Mouse (Mus musculus) hindbrain, embryonic 11.5 days (tissue): ENCODE data around the gene Gdf1. TPM values are rescaled to one million over a fixed set of nuclear protein-coding genes. Genes with fewer than 3 reads are reported as not detected.
A peak's percentile ranks its signal among the peaks of the same experiment; 100 is the strongest.

Experiments
- ATAC-seq: fragments of 200-750 bp; cut with Nextera tagmentation; 2 replicates; pipeline ENCODE4 v1.8.0; 2017; ENCODE audit warnings: mild to moderate bottlenecking, moderate TSS enrichment, moderate library complexity; ENCODE audit not compliant: low FRiP score
- DNase-seq: peaks from one replicate; pipeline ENCODE4 v3.0.0-alpha.2; 2015; ENCODE audit warnings: low spot score
- H3K27ac ChIP-seq: fragments of 300-500 bp; sonication (generic); 2 replicates; pipeline ENCODE4 v1.5.1; 2014; ENCODE audit warnings: mild to moderate bottlenecking, low read depth, low read length
- H3K27me3 ChIP-seq: fragments of 300-500 bp; sonication (generic); 2 replicates; pipeline ENCODE4 v1.6.1; 2014; ENCODE audit warnings: mild to moderate bottlenecking, low read length, moderate library complexity, mixed read lengths; ENCODE audit not compliant: control insufficient read depth, insufficient read depth
- H3K36me3 ChIP-seq: fragments of 300-500 bp; sonication (generic); 2 replicates; pipeline ENCODE4 v1.6.1; 2014; ENCODE audit warnings: mild to moderate bottlenecking, low read length, moderate library complexity, mixed read lengths; ENCODE audit not compliant: control insufficient read depth, insufficient read depth
- H3K4me1 ChIP-seq: fragments of 300-500 bp; sonication (generic); replicated peaks from 2 replicates; pipeline ENCODE4 v1.6.1; 2014; ENCODE audit warnings: low read length, mixed read lengths; ENCODE audit not compliant: control insufficient read depth, insufficient read depth
- H3K4me2 ChIP-seq: fragments of 300-500 bp; sonication (generic); replicated peaks from 2 replicates; pipeline ENCODE4 v1.6.1; 2014; ENCODE audit warnings: mild to moderate bottlenecking, low read depth, low read length
- H3K4me3 ChIP-seq: fragments of 300-500 bp; sonication (generic); 2 replicates; pipeline ENCODE4 v1.5.1; 2014; ENCODE audit warnings: low read depth, low read length
- H3K9ac ChIP-seq: fragments of 300-500 bp; sonication (generic); 2 replicates; pipeline ENCODE4 v1.6.1; 2014; ENCODE audit warnings: low read depth, low read length
- H3K9me3 ChIP-seq: fragments of 300-500 bp; sonication (generic); 2 replicates; pipeline ENCODE4 v1.6.1; 2016; ENCODE audit warnings: low read length; ENCODE audit not compliant: control insufficient read depth
- WGBS: fragments of 180-500 bp; shearing (Covaris S2); extraction: QIAGEN DNeasy Blood & Tissue Kit; methylation state at CpG from one replicate; pipeline ENCODE4 v1.1.7; 2014; 5-methylcytosine and 5-hydroxymethylcytosine counted together
- polyA plus RNA-seq: library from polyadenylated mRNA; unstranded; fragments of >200 nt; fragmentation: Nextera tagmentation; extraction: Ambion mirVana; gene quantifications from 2 replicates; pipeline ENCODE4 v1.2.1, GENCODE M21; 2014

Gene Gdf1
- polyA plus RNA-seq, 1 experiment from 2014 or later = 1.3 TPM

DNA sequence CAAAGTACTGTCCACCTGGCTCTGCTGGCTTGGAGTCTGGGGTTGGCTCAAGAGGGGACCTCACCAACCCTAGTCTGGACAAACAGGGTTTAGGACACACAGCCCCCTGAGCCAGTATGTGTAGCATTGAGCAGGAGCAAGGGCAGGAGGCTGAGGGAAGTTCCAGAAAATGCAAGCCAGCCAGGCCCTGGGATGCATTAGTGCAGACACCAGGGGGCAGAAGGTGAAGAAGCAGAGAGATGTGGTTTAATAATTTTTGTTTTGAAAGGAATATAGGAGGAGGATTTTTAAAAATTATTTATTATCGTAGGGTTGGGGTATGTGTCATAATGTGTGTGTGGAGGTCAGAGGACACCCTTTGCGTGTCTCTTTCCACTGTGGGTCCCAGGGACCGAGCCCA, 5.9 kb upstream of the Gdf1 start:
- H3K4me3 ChIP-seq = no peak overlapping the region
- peaks cover 1% of the 10 kb centered on the region; the same call in 1 of the 2 replicates for H3K4me1 ChIP-seq
- no peak overlapping the region for H3K9ac ChIP-seq
- no peak overlapping the region for H3K4me2 ChIP-seq
- H3K9me3 ChIP-seq = no peaks in the 10 kb centered on the region
- ATAC-seq (no peak), DNase-seq (no peak)
- 95% methylated on average over 3 of the region's 3 CpGs for WGBS
- no peak overlapping the region for H3K27ac ChIP-seq
- H3K36me3 ChIP-seq = no peaks in the 10 kb centered on the region
- H3K27me3 ChIP-seq = 0 out of 2 replicates have a peak, but pooled peaks cover 2% of the 10 kb centered on the region

DNA sequence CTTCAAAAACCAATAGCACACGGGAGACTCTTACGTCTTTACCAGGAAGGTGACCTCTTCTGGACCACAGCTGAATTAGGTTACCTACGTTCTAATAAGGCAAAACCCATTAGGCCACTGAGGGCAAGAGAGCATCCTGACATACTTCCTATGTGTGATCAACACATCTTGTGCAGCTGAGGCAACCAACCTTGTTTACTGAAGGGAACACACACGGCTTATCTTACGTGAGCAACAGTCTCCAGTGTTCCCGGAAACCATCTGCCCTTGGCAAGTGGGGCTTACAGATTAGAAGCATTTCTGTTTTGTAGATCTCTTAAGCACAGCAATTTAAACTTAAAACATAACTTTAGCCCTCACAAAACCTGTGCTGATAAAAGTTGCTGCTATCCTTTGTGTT, 2.1 kb upstream of the Gdf1 start:
- Histone ChIP-seq H3K27me3 (peaks cover 5% of the 10 kb centered on the region), H3K4me2 (no peak overlapping the region), H3K9ac (no peak overlapping the region), H3K27ac (no peak overlapping the region), H3K9me3 (no peaks in the 10 kb centered on the region), H3K36me3 (peaks cover 2% of the 10 kb centered on the region; the same call in 1 of the 2 replicates), H3K4me3 (no peak overlapping the region), H3K4me1 (peaks cover 21% of the 10 kb centered on the region)
- WGBS = 97% methylated on average over 6 of the region's 6 CpGs
- ATAC-seq = no peak
- DNase-seq = no peak

DNA sequence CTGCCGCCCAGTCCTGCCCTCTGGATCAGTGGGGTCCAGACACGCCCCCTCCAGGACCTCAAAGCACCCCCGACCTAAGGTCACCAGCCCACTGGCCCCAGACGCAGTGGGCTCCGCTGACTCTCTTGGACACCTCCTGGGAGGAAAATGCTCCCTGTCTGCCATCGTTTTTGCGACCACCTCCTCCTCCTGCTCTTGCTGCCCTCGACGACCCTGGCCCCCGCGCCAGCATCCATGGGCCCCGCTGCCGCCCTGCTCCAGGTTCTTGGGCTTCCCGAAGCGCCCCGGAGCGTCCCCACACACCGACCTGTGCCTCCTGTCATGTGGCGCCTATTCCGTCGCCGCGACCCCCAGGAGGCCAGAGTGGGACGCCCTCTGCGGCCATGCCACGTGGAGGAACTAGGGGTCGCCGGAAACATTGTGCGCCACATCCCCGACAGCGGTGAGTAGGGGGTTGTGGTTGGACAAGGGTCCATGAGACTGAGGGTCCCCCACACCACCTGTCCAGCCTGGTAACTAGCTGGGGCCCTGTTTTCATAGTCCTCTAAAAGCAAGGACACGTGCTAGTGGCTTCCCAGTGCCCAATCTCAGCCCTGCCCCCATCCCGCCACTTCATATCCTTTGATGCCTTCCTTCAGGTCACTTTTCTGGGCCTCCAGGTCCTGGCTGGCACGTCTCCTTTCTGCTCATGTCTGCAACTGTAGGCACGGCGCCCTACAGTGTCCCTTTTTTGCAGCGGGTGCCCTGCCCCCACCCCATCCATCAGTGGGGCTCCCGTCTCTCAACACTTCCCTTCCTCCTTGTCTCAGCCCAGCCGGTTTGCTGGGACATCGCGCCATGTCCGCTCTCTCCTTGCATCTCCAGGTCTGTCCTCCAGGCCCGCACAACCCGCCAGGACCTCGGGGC, 471 bp downstream of the Gdf1 start:
- peaks cover 21% of the 10 kb centered on the region for H3K4me1 ChIP-seq
- DNase-seq = peak; percentile 55
- no peaks in the 10 kb centered on the region for H3K9me3 ChIP-seq
- WGBS = 4% methylated on average over 45 of the region's 45 CpGs
- peak; percentile 59 for ATAC-seq
- H3K27ac ChIP-seq = no peak overlapping the region
- peaks cover 5% of the 10 kb centered on the region for H3K27me3 ChIP-seq
- 0 out of 2 replicates have a peak overlapping the region, but pooled peaks have one; percentile 8 for H3K4me3 ChIP-seq
- H3K4me2 ChIP-seq = peak overlapping the region; percentile 32
- H3K9ac ChIP-seq = no peak overlapping the region; the same call in 1 of the 2 replicates
- H3K36me3 ChIP-seq = peaks cover 6% of the 10 kb centered on the region

DNA sequence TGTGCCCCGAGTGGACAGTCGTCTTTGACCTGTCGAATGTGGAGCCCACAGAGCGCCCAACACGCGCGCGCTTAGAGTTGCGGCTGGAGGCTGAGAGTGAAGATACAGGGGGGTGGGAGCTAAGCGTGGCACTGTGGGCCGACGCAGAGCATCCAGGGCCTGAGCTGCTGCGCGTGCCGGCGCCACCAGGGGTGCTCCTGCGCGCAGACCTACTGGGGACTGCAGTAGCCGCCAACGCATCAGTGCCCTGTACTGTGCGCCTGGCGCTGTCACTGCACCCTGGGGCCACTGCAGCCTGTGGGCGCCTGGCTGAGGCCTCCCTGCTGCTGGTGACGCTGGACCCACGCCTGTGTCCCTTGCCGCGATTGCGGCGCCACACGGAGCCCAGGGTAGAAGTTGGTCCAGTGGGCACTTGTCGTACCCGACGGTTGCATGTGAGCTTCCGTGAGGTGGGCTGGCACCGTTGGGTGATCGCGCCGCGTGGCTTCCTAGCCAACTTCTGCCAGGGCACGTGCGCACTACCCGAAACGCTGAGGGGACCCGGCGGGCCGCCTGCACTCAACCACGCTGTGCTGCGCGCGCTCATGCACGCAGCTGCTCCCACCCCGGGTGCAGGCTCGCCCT, 1.2 kb downstream of the Gdf1 start:
- Histone ChIP-seq H3K9me3 (no peaks in the 10 kb centered on the region), H3K27me3 (peaks cover 5% of the 10 kb centered on the region), H3K4me3 (0 out of 2 replicates have a peak overlapping the region, but pooled peaks have one; percentile 8), H3K9ac (no peak overlapping the region; the same call in 1 of the 2 replicates), H3K4me1 (peaks cover 21% of the 10 kb centered on the region), H3K36me3 (peaks cover 10% of the 10 kb centered on the region), H3K27ac (no peak overlapping the region), H3K4me2 (peak overlapping the region; percentile 18)
- ATAC-seq (peak; percentile 85), DNase-seq (peak; percentile 80)
- 25% methylated on average over 52 of the region's 53 CpGs for WGBS

DNA sequence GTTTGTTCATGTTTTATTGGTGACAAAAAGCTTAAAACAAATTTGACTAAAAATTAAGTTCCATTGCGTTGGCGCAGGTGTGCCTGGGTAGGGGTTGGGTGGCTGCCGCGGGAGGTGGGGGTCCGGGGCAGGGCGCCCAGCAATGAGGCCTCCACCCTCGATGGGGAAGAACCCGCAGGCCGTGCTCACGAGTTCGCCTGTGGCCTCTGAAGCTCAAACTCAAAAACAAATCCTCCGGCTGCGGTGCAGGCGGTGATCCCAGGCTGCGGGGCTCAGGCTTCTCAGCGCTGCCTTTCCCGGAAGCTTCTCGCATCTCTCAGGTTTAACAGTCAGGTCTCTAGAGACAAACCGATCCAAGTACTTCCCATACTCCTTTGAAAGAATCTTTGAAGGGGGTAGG, 1.9 kb downstream of the Gdf1 start:
- no peak overlapping the region for H3K27ac ChIP-seq
- no peak overlapping the region for H3K9ac ChIP-seq

DNA sequence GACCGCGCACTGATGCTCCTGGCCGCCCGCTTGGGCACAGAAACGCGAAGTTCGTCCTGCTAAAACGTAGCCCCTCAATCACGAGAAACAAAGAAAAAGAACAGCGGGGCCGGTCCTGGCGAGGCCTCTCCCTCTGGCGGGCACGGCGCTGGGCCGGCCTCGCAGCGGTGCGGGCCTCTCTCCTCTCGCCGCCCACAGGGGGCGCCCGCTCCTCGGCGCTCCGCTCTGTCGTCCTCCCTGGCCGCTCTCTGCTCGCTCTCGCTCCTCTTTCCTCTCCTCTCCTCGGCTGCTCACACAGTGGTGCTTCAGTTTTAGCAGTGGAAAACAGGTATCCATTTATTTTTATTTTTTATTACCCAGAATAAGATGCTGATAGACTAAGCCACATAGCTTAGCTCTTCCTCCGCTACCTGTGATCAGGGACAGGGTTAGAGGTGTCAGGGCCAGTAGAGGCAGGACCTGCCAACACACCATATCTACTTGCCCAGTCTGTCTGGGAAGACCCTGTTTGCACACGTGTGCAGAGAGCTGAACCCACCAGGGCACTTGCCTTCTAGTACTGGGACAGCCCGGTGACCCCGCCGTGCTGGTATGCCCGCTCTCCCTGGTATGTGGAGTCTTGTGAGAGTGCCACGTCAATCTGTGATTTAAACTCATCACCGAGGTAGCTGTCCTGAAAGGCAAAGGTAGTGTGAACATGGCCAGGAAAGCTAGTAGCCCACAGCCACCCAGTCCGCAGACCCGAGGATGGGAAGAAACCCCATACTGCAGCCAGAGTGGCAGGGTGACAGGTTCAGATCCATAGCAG, 2.7 kb downstream of the Gdf1 start:
- 23% methylated on average over 41 of the region's 41 CpGs for WGBS
- Histone ChIP-seq H3K36me3 (peaks cover 13% of the 10 kb centered on the region), H3K27ac (no peak overlapping the region), H3K4me2 (no peak overlapping the region), H3K9ac (no peak overlapping the region), H3K4me3 (no peak overlapping the region), H3K4me1 (peaks cover 21% of the 10 kb centered on the region), H3K9me3 (no peaks in the 10 kb centered on the region), H3K27me3 (peaks cover 5% of the 10 kb centered on the region)
- ATAC-seq (peak; percentile 68), DNase-seq (peak; percentile 92)

More for the DNA sequence above, 1.9 kb downstream of the Gdf1 start:
- WGBS = 61% methylated on average over 19 of the region's 19 CpGs
- H3K36me3 ChIP-seq = peaks cover 13% of the 10 kb centered on the region
- DNase-seq (peak; percentile 40), ATAC-seq (peak; percentile 4; the same call in 1 of the 2 replicates)
- H3K4me3 ChIP-seq = no peak overlapping the region
- H3K9me3 ChIP-seq = no peaks in the 10 kb centered on the region
- H3K4me1 ChIP-seq = peaks cover 21% of the 10 kb centered on the region
- H3K4me2 ChIP-seq = no peak overlapping the region
- H3K27me3 ChIP-seq = peaks cover 5% of the 10 kb centered on the region

DNA sequence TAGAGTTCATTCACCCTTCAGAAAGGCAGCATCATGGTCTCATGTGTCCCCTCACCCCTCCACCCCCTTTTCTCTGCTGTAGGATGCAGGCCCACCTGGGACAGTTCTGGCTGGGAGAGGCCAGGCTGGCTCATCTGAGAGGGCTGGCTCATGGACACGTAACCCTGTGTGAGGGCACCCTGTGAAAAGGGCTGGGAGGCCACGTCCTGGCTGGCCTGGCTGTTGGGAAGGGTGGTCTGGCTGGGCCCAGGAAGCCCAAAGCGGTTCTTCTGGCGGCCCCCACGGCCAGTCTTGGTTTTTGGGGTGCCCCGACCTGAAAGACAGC, 3.2 kb downstream of the Gdf1 start:
- Histone ChIP-seq H3K9me3 (no peaks in the 10 kb centered on the region), H3K27me3 (peaks cover 5% of the 10 kb centered on the region), H3K36me3 (peaks cover 13% of the 10 kb centered on the region), H3K9ac (no peak overlapping the region), H3K27ac (no peak overlapping the region), H3K4me1 (peaks cover 21% of the 10 kb centered on the region), H3K4me3 (no peak overlapping the region), H3K4me2 (no peak overlapping the region)
- 92% methylated on average over 6 of the region's 6 CpGs for WGBS
- no peak for ATAC-seq
- DNase-seq = no peak

DNA sequence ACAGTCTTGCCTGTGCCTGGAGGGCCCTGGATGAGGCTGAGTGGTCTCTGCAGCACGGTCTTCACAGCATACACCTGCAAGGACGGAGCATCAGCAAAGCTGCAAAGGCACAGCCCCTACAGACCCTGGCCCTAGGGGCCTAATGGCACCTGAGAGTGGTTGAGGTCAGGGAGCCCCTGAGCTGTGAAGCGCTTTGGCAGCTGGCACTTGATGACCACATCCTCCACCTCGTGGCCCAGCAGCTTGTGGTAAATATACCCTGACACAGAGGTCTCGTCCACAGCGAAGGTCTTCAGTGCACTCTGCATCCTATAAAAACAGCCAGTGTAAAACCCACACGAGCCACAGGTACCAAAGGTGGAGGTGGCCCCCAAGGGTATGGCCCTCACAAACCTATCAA, 9.3 kb downstream of the Gdf1 start:
- no peaks in the 10 kb centered on the region for H3K4me1 ChIP-seq
- H3K27me3 ChIP-seq = no peaks in the 10 kb centered on the region
- DNase-seq = no peak
- no peak overlapping the region for H3K27ac ChIP-seq
- H3K4me2 ChIP-seq = no peak overlapping the region
- WGBS = 94% methylated on average over 7 of the region's 7 CpGs
- no peaks in the 10 kb centered on the region for H3K9me3 ChIP-seq
- H3K36me3 ChIP-seq = peaks cover 29% of the 10 kb centered on the region
- no peak for ATAC-seq
- H3K4me3 ChIP-seq = no peak overlapping the region
- H3K9ac ChIP-seq = no peak overlapping the region
